Mouse (Mus musculus): ENCODE results near the gene Tnnt1. TPM values are rescaled to one million over a fixed set of nuclear protein-coding genes. Genes with fewer than 3 reads are reported as not detected.
A peak's percentile ranks its signal among the peaks of the same experiment; 100 is the strongest.

Tnnt1 gene
- 6.6 and 8.1 TPM in 2 replicates for polyA plus RNA-seq (2014; fragmentation: Nextera tagmentation; extraction: Ambion mirVana)

DNA sequence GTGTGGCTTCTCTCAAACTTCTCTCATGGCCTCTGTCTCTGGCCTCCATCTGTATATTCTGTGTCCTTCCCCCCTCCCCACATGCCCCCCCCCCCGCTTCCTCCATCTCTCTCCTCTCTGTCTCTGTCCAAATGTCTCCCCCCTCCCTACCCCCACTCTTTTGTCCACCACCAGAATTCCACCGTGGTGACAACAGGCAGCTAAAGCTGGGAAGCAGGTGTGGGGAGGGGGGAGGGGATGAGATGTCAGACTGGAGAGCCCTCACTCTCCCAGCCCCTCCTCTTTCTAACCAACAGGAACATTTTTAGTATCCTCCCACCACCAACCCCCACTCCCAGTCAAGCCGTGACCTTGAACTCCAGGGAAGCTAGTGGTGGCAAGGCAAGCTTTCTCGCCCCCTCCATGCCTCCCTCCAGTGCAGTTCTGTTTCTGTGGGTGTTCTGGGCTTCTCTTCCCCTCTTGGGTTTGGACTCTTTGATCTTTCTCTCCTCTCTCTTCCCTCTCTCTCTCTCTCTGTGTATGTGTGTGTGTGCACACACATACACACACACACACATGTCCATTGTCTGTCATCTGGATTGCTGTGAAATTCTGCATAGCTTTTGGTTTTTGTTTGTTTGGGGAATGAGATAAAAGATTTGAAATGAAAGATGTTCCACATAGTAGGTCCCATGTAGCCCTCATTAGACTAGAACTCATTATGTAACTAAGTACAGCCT, at the start of gene Tnnt1:
Gene Tnnt1, minus strand, starts transcription at position 51 of the 719 bp plus-strand sequence.
- Histone ChIP-seq H3K27ac (ENCODE audit: low read depth, low read length) (no peak within 1 kb of the TSS), H3K36me3 (ENCODE audit: control insufficient read depth, insufficient read depth, low read length) (no peaks in the 10 kb centered on the region), H3K4me2 (no peak within 1 kb of the TSS), H3K9ac (ENCODE audit: low read length) (no peak within 1 kb of the TSS), H3K9me3 (ENCODE audit: control insufficient read depth, low read length) (no peaks in the 10 kb centered on the region), H3K27me3 (ENCODE audit: control insufficient read depth, insufficient read depth, low read length) (peaks cover 6% of the 10 kb centered on the region; the same call in 1 of the 2 replicates), H3K4me1 (ENCODE audit: control insufficient read depth, insufficient read depth, low read length) (peaks cover 17% of the 10 kb centered on the region), H3K4me3 (ENCODE audit: low read depth, low read length) (no peak within 1 kb of the TSS)
- ATAC-seq (ENCODE audit: low FRiP score) (peak; percentile 59), DNase-seq (ENCODE audit: low spot score, missing footprints) (no peak)
- 19% methylated on average over 3 of the region's 4 CpGs for WGBS

DNA sequence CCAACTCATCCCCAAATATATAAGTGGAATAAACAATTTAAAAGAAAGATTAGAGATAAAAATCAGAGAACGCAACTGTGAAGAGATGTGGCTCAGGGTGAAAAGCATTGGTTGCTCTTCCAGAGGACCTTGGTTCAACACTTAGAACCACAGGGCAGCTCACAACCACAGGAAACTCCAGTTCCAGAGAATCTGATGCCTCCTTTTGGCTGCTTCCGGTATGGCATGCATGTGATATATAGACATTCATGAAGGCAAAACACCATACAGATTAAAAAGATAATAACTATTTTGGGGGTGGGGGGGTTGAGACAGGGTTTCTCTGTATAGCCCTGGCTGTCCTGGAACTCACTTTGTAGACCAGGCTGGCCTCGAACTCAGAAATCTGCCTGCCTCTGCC, 46.5 kb upstream of the Tnnt1 start:
- H3K4me3 ChIP-seq (ENCODE audit: low read depth, low read length): no peak overlapping the region
- H3K4me1 ChIP-seq (ENCODE audit: control insufficient read depth, insufficient read depth, low read length): no peaks in the 10 kb centered on the region
- DNase-seq (ENCODE audit: low spot score, missing footprints) (no peak), ATAC-seq (ENCODE audit: low FRiP score) (no peak)
- no peaks in the 10 kb centered on the region for H3K27me3 ChIP-seq (ENCODE audit: control insufficient read depth, insufficient read depth, low read length)
- H3K36me3 ChIP-seq (ENCODE audit: control insufficient read depth, insufficient read depth, low read length): no peaks in the 10 kb centered on the region
- no peaks in the 10 kb centered on the region for H3K9me3 ChIP-seq (ENCODE audit: control insufficient read depth, low read length)
- 91% methylated on average over 3 of the region's 3 CpGs for WGBS
- no peak overlapping the region for H3K4me2 ChIP-seq
- H3K27ac ChIP-seq (ENCODE audit: low read depth, low read length): no peak overlapping the region
- H3K9ac ChIP-seq (ENCODE audit: low read length): no peak overlapping the region

- no peak overlapping the region for H3K27ac ChIP-seq (ENCODE audit: low read depth, low read length)
- WGBS: 72% methylated on average over 6 of the region's 6 CpGs
- H3K4me3 ChIP-seq (ENCODE audit: low read depth, low read length): no peak overlapping the region
- no peaks in the 10 kb centered on the region for H3K27me3 ChIP-seq (ENCODE audit: control insufficient read depth, insufficient read depth, low read length)
- ATAC-seq (ENCODE audit: low FRiP score) (peak; percentile 51; the same call in 1 of the 2 replicates), DNase-seq (ENCODE audit: low spot score, missing footprints) (no peak)
- 0 out of 2 replicates have a peak, but pooled peaks cover 2% of the 10 kb centered on the region for H3K4me1 ChIP-seq (ENCODE audit: control insufficient read depth, insufficient read depth, low read length)
- H3K9me3 ChIP-seq (ENCODE audit: control insufficient read depth, low read length): no peaks in the 10 kb centered on the region
- H3K4me2 ChIP-seq: no peak overlapping the region
- H3K9ac ChIP-seq (ENCODE audit: low read length): no peak overlapping the region
- no peaks in the 10 kb centered on the region for H3K36me3 ChIP-seq (ENCODE audit: control insufficient read depth, insufficient read depth, low read length)
Measured at GRCm38 (mm10) chr7:4557167-4557560, 41.0 kb upstream of the Tnnt1 start.

DNA sequence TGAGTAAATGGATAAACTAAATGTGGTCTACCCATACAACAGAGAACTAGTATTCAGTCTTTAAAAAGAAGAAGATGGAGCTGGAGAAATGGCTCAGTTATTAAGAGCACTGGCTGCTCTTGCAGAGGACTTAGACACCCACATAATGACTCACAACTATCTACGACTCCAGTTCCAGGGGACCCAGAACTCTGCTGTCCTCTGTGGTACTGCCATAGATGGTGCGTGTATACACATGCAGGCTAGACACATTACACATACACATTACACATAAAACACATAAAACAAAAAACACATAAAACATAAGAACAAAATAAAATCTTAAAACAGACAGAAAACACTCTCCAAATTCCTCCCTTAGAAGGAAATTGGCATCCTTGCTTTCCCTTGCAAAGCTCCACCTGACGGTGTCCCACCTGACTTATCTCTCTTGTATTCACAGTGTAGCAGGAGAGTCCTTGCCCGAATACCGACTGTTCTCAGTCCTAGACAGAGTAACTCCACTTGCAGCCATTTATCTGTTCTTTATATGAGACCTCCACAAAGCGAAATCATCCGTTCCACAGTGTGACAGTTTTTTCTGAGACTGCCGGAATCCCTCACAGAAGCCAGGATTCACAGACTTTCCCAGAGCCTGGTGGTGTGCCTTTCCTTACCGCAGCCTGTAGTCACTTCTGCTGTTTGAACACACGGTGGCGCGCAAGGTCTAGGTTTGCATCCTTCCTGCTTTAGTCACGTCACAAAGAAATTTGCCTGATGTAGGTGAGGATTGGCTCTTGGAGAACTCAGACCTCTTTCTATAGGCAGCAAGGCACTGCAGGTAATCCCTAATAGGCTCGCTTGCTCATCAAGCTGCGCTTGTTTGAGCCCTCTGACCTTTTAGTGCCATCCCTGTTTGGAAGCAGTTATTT, 40.3 kb upstream of the Tnnt1 start:
- peak; percentile 97 for DNase-seq (ENCODE audit: low spot score, missing footprints)
- Histone ChIP-seq H3K4me2 (no peak overlapping the region), H3K9me3 (ENCODE audit: control insufficient read depth, low read length) (no peaks in the 10 kb centered on the region), H3K36me3 (ENCODE audit: control insufficient read depth, insufficient read depth, low read length) (no peaks in the 10 kb centered on the region), H3K4me1 (ENCODE audit: control insufficient read depth, insufficient read depth, low read length) (0 out of 2 replicates have a peak, but pooled peaks cover 2% of the 10 kb centered on the region), H3K27ac (ENCODE audit: low read depth, low read length) (no peak overlapping the region), H3K27me3 (ENCODE audit: control insufficient read depth, insufficient read depth, low read length) (no peaks in the 10 kb centered on the region), H3K4me3 (ENCODE audit: low read depth, low read length) (no peak overlapping the region), H3K9ac (ENCODE audit: low read length) (no peak overlapping the region)
- WGBS: 22% methylated on average over 15 of the region's 15 CpGs
- peak; percentile 91 for ATAC-seq (ENCODE audit: low FRiP score)

DNA sequence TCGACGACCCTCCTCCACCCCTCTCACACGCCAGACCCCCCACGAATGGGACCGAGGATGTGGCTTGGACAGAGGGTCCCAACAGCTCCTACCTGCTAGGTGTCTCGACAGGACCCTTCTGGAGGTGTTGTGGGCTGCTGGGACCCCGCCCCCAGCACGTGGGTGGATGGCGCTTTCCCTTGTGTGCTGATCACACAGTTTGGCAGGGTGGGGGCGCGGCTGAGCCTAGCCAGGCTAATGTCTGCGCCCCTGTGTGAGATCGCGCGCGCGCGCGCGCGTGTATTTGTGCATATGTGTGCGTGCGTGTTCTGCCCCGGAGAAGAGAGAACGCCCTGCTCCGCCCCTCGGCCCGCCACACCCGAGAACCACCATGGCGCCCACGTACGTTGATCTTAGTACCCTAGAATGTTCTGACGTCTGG, 31.0 kb upstream of the Tnnt1 start, which contains the start of gene Syt5:
Gene Syt5, minus strand, starts transcription at position 321 of the 421 bp plus-strand sequence.
- WGBS: 11% methylated on average over 33 of the region's 33 CpGs
- Histone ChIP-seq H3K4me1 (ENCODE audit: control insufficient read depth, insufficient read depth, low read length) (peaks cover 8% of the 10 kb centered on the region), H3K27ac (ENCODE audit: low read depth, low read length) (peak within 1 kb of the TSS; percentile 42), H3K27me3 (ENCODE audit: control insufficient read depth, insufficient read depth, low read length) (no peaks in the 10 kb centered on the region), H3K4me2 (peak within 1 kb of the TSS; percentile 75), H3K36me3 (ENCODE audit: control insufficient read depth, insufficient read depth, low read length) (no peaks in the 10 kb centered on the region), H3K9ac (ENCODE audit: low read length) (peak within 1 kb of the TSS; percentile 51), H3K9me3 (ENCODE audit: control insufficient read depth, low read length) (no peaks in the 10 kb centered on the region), H3K4me3 (ENCODE audit: low read depth, low read length) (peak within 1 kb of the TSS; percentile 45)
- ATAC-seq (ENCODE audit: low FRiP score) (peak; percentile 68), DNase-seq (ENCODE audit: low spot score, missing footprints) (peak; percentile 89)

DNA sequence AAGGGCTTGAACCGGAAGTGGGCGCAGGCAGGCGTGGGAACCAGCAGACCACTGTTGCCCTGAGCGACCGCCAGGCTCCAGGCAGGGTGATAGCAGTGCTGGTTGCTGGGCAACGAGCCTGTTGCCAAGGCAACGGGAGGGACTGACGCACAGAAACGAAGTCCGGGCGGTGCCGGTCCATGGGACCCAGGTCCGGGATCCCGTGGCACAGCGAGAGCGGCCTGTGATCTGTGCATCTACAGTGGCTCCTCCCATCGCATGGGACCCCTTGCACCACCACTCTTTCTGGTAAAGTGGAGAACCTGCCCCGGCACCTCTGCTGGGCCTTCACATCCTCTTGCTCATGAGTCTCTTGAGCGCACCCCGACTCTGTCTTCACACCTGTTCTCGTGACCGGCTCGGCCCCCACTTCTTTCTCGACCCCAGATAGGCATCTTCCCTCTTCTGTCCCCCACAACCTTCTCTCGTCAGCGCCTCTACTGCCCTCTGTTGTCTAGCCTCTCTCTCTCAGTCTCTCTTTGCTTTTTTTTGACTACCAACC, 30.5 kb upstream of the Tnnt1 start:
- H3K4me3 ChIP-seq (ENCODE audit: low read depth, low read length): peak overlapping the region; percentile 45
- peak overlapping the region; percentile 51 for H3K9ac ChIP-seq (ENCODE audit: low read length)
- ATAC-seq (ENCODE audit: low FRiP score) (peak; percentile 93), DNase-seq (ENCODE audit: low spot score, missing footprints) (peak; percentile 99)
- peak overlapping the region; percentile 42 for H3K27ac ChIP-seq (ENCODE audit: low read depth, low read length)
- peak overlapping the region; percentile 75 for H3K4me2 ChIP-seq
- 2% methylated on average over 26 of the region's 26 CpGs for WGBS
- peaks cover 8% of the 10 kb centered on the region for H3K4me1 ChIP-seq (ENCODE audit: control insufficient read depth, insufficient read depth, low read length)
- H3K9me3 ChIP-seq (ENCODE audit: control insufficient read depth, low read length): no peaks in the 10 kb centered on the region
- no peaks in the 10 kb centered on the region for H3K36me3 ChIP-seq (ENCODE audit: control insufficient read depth, insufficient read depth, low read length)
- H3K27me3 ChIP-seq (ENCODE audit: control insufficient read depth, insufficient read depth, low read length): no peaks in the 10 kb centered on the region

- H3K27me3 ChIP-seq (ENCODE audit: control insufficient read depth, insufficient read depth, low read length): no peaks in the 10 kb centered on the region
- WGBS: 77% methylated on average over 15 of the region's 15 CpGs
- ATAC-seq (ENCODE audit: low FRiP score) (peak; percentile 49), DNase-seq (ENCODE audit: low spot score, missing footprints) (no peak)
- peak overlapping the region; percentile 45 for H3K4me3 ChIP-seq (ENCODE audit: low read depth, low read length)
- H3K9ac ChIP-seq (ENCODE audit: low read length): peak overlapping the region; percentile 51; the same call in 1 of the 2 replicates
- H3K36me3 ChIP-seq (ENCODE audit: control insufficient read depth, insufficient read depth, low read length): no peaks in the 10 kb centered on the region
- no peaks in the 10 kb centered on the region for H3K9me3 ChIP-seq (ENCODE audit: control insufficient read depth, low read length)
- peaks cover 8% of the 10 kb centered on the region for H3K4me1 ChIP-seq (ENCODE audit: control insufficient read depth, insufficient read depth, low read length)
- peak overlapping the region; percentile 75 for H3K4me2 ChIP-seq
- H3K27ac ChIP-seq (ENCODE audit: low read depth, low read length): peak overlapping the region; percentile 42; the same call in 1 of the 2 replicates
Measured at GRCm38 (mm10) chr7:4546050-4546449, 29.9 kb upstream of the Tnnt1 start.

DNA sequence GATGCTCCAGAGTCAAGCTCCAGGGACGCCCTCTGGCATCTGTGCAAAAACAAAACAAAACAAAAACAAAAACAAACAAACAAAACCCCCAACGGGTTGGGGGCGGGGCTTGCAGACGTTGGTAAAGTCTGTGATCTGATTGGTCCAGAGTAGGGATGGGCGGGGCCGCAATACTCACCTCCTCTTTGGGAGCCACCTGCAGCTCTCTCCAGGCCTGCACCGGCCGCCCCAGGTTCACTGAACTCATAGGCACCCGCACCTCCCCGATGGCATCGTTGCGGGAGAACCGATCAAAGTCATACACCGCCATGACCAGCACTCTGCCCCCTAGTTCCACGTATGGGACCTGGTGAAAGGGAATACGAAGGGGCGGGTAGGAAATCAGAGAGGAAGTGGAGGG, 25.8 kb upstream of the Tnnt1 start:
- H3K27ac ChIP-seq (ENCODE audit: low read depth, low read length): no peak overlapping the region
- DNase-seq (ENCODE audit: low spot score, missing footprints) (no peak), ATAC-seq (ENCODE audit: low FRiP score) (no peak)
- H3K36me3 ChIP-seq (ENCODE audit: control insufficient read depth, insufficient read depth, low read length): no peaks in the 10 kb centered on the region
- no peak overlapping the region for H3K4me3 ChIP-seq (ENCODE audit: low read depth, low read length)
- no peaks in the 10 kb centered on the region for H3K9me3 ChIP-seq (ENCODE audit: control insufficient read depth, low read length)
- peaks cover 8% of the 10 kb centered on the region for H3K4me1 ChIP-seq (ENCODE audit: control insufficient read depth, insufficient read depth, low read length)
- no peaks in the 10 kb centered on the region for H3K27me3 ChIP-seq (ENCODE audit: control insufficient read depth, insufficient read depth, low read length)
- no peak overlapping the region for H3K4me2 ChIP-seq
- H3K9ac ChIP-seq (ENCODE audit: low read length): no peak overlapping the region
- 29% methylated on average over 17 of the region's 17 CpGs for WGBS
